Mouse (Mus musculus): ENCODE measurements around the gene Med10.
A peak's percentile ranks its signal among the peaks of the same experiment; 100 is the strongest.

Gene Med10

GRCm38 (mm10) chr13:69832578-69832977 is 30.4 kb downstream of the Med10 start:
- DNase-seq = no peak

- DNase-seq = no peak
Measured at GRCm38 (mm10) chr13:69833416-69833815, 31.2 kb downstream of the Med10 start.

- DNase-seq = no peak
Measured at GRCm38 (mm10) chr13:69845592-69845991, 43.4 kb downstream of the Med10 start.

DNA sequence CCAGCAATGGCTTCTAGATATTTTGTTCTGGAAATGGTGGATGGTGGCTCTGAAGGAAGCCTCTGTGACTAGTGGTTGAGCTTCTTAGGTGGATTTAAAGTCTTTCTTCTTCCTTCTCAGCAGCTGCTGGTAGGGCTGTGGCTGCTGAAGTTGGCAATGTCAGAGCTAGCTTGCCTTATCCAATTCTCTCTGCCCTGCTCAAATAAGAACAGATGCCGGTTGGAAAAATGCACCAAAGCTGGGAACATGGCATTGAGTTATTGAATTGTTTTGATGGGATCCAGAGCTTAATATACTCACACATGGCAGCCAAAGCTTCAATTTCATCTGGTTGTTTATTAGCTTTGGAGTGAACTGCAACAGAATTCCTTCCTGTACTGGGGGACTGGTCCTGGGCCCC is 47.4 kb downstream of the Med10 start:
- DNase-seq = no peak

DNA sequence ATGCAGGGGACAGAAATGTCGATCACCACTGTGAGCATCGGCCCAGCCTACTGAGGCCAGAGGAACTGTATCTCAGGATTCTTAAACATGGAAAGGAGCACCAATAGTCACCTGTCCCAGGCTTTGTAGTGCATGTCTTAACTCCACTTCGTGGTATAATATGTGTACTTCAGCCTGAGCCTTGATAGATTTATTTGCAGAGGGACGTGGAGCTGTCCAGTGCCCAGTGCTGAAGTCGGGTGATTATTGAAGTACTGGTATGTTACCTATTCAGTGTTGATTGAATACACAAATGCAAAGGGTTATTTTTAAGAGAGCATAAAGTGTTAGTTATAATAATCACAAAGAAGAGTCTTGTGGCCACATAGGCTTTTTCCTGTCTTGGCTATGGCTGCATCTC is 50.1 kb downstream of the Med10 start:
- peak; percentile 60 for DNase-seq

- no peak for DNase-seq
Measured at GRCm38 (mm10) chr13:69853425-69854043, 51.3 kb downstream of the Med10 start.

DNA sequence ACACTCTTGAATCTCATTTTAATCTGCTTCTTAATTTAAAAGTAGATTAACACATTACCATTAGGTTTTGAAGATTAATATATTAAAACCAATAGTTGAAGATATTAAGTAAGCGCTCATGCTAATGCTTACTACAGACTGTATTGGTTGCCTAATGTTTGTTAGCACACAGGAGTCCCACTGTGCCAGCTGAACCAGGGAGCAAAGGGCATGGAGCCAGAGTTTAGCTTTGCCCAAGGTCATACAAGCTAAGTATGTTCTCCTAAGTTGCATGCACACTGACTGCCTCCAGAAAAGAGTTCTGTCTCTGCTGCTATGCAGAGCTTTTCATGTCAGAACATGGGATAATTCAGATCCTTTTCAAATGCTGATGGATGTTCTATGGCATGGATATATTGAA is 53.7 kb downstream of the Med10 start:
- DNase-seq = no peak

DNA sequence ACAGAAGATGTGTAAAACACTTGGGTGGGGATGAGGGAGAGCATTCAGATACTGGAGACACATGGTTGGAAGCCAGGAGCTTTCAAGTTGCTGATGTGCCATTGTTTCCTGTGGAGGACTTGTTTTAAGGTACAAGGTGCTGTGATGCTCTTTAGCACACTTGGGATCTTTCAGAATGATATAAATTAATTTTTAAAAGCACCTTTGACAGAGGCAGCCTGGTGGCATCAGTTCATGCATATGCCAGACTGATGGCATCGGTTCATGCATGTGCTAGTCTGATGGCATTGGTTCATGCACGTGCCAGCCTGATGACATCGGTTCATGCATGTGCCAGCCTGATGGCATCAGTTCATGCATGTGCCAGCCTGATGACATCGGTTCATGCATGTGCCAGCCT is 60.1 kb downstream of the Med10 start:
- no peak for DNase-seq

GRCm38 (mm10) chr13:69864911-69865310 is 62.7 kb downstream of the Med10 start:
- no peak for DNase-seq

Measured in embryo, embryonic 11 days (tissue).